Mouse (Mus musculus) right cerebral cortex, postnatal 10 days (tissue): ENCODE results near the gene Clmp.

Experiments
- DNase-seq, 2 experiments: peaks; one replicate each; pipeline ENCODE4 v3.0.0; 2021; ENCODE audit warnings: low spot score in 2 of 2

The Clmp gene

GRCm38 (mm10) chr9:40690511-40690910, 4.7 kb downstream of the Clmp start:
- DNase-seq: peak in 1 of 2 experiments; percentile 11

GRCm38 (mm10) chr9:40693026-40693425, 7.3 kb downstream of the Clmp start:
- no peak for DNase-seq

- peak; percentile 48 to 62 for DNase-seq
Measured at GRCm38 (mm10) chr9:40693768-40694167, 8.0 kb downstream of the Clmp start.

GRCm38 (mm10) chr9:40694284-40694683, 8.5 kb downstream of the Clmp start:
- DNase-seq: no peak

- DNase-seq: no peak
Measured at GRCm38 (mm10) chr9:40696086-40696485, 10.3 kb downstream of the Clmp start.

- no peak for DNase-seq
Measured at GRCm38 (mm10) chr9:40699194-40699593, 13.4 kb downstream of the Clmp start.

GRCm38 (mm10) chr9:40700253-40700652, 14.5 kb downstream of the Clmp start:
- no peak for DNase-seq

- no peak for DNase-seq
Measured at GRCm38 (mm10) chr9:40704364-40705276, 18.9 kb downstream of the Clmp start.

- peak; percentile 48 to 51 for DNase-seq
Measured at GRCm38 (mm10) chr9:40708448-40709140, 22.8 kb downstream of the Clmp start.

- DNase-seq: no peak
Measured at GRCm38 (mm10) chr9:40709141-40709537, 23.4 kb downstream of the Clmp start.

- no peak for DNase-seq
Measured at GRCm38 (mm10) chr9:40709587-40709986, 23.8 kb downstream of the Clmp start.

GRCm38 (mm10) chr9:40709991-40710390, 24.2 kb downstream of the Clmp start:
- no peak for DNase-seq

GRCm38 (mm10) chr9:40711654-40712053, 25.9 kb downstream of the Clmp start:
- no peak for DNase-seq

- DNase-seq: peak in 1 of 2 experiments; percentile 55
Measured at GRCm38 (mm10) chr9:40717182-40717874, 31.6 kb downstream of the Clmp start.

- DNase-seq: no peak
Measured at GRCm38 (mm10) chr9:40717875-40718185, 32.1 kb downstream of the Clmp start.

GRCm38 (mm10) chr9:40720881-40721280, 35.1 kb downstream of the Clmp start:
- no peak for DNase-seq

GRCm38 (mm10) chr9:40723311-40723772, 37.6 kb downstream of the Clmp start:
- DNase-seq: no peak

- no peak for DNase-seq
Measured at GRCm38 (mm10) chr9:40724978-40725377, 39.2 kb downstream of the Clmp start.

- no peak for DNase-seq
Measured at GRCm38 (mm10) chr9:40727140-40727823, 41.5 kb downstream of the Clmp start.

- DNase-seq: no peak
Measured at GRCm38 (mm10) chr9:40727824-40728495, 42.2 kb downstream of the Clmp start.

- no peak for DNase-seq
Measured at GRCm38 (mm10) chr9:40730302-40730700, 44.5 kb downstream of the Clmp start.
